Mouse (Mus musculus) olfactory bulb, adult 2 months (tissue): ENCODE results near the gene Cbx4.
A peak's percentile ranks its signal among the peaks of the same experiment; 100 is the strongest.

Source experiments
- CTCF ChIP-seq: fragments of 200-500 bp; IDR thresholded peaks from 2 replicates; pipeline ENCODE4 v1.5.1; 2012; ENCODE audit warnings: low read depth, mild to moderate bottlenecking, low read length, moderate library complexity; ENCODE audit not compliant: insufficient read depth
- POLR2A ChIP-seq: fragments of 200-500 bp; IDR thresholded peaks from 2 replicates; pipeline ENCODE4 v1.6.1; 2012; ENCODE audit warnings: mild to moderate bottlenecking, low read depth, low read length, moderate library complexity; ENCODE audit not compliant: insufficient read depth

- no peak for TF ChIP-seq CTCF
- peak; percentile 53; the same call in 1 of the 2 replicates for TF ChIP-seq POLR2A
These were observed 29.5 kb downstream of the Cbx4 start for GRCm38 (mm10) chr11:119056301-119057211.
